Mouse (Mus musculus) cerebellum, adult 11-12 months (tissue): ENCODE data around the gene Glis2.

Experiments used
- DNase-seq: peaks from one replicate; pipeline ENCODE4 v3.0.0; 2022

The Glis2 gene

DNA sequence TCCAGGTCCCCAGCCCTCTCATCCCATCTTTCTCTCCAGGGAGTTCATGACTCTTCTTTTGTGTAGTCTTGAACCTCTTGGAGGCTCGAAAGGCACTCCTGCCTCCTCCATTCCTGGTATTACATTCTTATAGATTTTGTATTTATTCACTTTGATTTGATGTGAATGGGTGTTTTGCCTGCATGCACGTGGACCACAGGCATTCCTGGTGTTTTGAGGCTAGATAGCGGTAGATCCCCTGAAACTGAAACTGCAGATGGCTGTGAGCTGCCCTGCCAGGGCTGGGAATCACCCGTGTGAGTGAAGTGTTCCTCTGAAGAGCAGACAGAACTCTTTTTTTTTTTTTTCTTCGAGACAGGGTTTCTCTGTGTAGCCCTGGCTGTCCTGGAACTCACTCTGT is 10.1 kb upstream of the Glis2 start:
- no peak for DNase-seq

DNA sequence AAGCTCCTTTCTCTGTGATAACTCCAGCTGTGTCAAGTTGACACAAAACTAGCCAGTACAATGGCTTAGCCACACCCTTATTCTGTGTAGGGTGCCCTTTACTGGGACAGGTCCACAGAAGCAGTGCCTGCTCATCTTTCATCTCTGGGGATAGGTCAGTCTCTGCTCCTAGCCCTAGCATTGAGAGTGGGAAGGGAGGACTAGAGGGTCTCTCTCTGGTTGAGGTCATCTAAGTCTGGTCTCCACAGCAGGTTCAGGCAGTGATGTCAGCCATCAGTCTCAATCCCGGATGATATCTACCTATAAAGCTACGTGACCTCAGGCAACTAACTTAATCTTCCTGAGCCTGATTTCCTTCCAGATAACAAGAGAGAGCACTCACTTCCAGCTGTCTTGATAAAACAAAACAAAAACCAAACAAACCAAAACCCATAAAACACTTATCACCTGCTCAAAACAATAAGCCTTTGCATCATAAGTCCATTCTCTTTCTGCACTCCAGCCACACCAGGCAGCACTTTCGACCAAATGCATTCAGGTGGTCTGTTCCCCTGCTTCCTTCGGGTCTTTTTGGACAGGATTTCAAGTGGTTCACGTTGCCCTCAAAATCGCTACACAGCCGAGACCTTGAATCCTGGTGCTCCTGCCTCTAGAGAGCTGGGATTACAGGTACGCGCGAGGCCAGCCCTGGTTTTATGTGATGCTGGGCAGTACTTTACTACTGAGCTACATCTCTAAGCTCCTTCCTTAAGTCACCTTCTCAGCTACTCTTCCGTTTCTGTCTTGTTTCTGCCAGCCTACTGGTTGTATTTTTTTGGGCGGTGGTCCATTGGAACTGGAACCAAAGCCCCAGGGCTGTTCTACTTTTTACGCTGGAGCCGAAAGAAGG is 8.6 kb upstream of the Glis2 start:
- no peak for DNase-seq

DNA sequence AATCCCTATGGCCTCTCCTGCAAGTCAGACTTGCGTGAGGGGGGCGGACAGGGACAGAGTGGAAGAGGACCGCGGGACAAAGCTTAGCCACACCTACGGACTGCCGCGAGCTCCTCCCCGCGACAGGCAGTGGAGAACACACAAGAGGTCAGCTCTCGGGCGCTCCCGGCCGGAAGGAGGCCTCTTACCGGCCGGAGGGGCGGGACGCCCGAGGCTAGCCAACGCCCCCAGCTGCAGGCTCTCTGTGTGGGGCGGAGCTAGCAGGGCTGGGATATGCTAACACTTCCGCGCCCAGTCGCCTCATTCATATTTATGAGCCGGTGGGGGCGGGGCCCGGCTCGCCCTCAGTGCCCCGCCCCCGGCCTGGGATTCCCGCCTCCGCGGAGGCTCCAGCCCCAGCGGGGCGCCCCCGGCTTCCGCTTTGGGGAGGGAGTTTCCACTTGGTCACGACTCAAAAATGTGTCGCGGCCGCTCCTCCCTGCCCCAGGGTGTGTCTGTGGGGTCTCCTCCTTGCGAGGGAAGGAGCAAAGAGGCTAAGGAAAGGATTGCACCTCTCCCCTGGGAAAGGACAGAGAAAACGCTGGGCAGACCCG is 7.9 kb upstream of the Glis2 start:
- peak; percentile 95 for DNase-seq

DNA sequence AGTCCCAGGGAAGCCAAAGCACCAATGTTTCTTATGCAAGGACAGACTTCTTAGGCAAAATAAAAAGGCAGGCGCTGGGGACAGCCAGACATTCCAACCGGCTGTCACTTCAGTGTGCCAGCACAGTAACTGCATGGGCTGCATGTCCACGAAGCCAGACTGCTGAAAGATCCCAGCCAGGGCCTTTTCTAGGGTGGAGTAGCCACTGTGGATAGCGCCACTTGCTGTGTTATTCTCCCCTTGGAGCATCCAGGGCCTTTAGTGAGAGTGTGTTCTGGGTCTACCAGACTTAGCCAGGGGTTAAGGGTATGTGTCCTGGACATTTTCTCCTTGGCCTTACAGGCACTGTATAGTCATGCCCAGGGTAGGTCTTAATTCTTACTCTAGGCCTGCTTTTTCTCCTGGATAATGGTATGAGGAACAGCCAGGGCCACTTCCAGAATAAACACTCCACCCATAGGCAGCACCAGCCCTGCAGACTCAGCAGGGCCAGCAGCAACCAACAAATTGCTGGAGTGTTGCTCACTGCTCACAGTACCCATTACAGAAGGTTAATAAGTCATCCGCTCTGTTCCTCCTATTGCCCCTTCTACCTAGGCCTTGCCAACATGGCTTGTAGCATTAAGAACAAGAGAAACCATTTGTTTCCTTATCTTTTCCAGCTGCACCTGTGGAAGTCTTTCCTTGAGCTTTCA is 6.8 kb upstream of the Glis2 start:
- DNase-seq, result no peak

DNA sequence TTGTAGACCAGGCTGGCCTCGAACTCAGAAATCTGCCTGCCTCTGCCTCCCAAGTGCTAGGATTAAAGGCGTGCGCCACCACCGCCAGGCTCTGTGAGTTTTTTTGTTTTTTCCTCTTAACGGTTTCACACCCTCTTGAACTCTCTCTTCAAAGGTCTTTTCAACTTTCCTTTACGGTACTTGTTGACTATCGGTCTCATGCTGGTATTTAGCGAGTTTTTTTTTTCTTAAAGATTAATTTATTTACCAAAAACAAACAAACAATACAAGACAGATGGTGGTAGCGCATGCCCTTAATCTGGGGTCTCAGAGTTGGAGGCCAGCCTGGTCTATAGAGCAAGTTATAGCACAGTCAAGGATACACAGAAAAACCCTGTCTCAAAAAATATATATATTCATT is 4.3 kb upstream of the Glis2 start:
- DNase-seq, result no peak

DNA sequence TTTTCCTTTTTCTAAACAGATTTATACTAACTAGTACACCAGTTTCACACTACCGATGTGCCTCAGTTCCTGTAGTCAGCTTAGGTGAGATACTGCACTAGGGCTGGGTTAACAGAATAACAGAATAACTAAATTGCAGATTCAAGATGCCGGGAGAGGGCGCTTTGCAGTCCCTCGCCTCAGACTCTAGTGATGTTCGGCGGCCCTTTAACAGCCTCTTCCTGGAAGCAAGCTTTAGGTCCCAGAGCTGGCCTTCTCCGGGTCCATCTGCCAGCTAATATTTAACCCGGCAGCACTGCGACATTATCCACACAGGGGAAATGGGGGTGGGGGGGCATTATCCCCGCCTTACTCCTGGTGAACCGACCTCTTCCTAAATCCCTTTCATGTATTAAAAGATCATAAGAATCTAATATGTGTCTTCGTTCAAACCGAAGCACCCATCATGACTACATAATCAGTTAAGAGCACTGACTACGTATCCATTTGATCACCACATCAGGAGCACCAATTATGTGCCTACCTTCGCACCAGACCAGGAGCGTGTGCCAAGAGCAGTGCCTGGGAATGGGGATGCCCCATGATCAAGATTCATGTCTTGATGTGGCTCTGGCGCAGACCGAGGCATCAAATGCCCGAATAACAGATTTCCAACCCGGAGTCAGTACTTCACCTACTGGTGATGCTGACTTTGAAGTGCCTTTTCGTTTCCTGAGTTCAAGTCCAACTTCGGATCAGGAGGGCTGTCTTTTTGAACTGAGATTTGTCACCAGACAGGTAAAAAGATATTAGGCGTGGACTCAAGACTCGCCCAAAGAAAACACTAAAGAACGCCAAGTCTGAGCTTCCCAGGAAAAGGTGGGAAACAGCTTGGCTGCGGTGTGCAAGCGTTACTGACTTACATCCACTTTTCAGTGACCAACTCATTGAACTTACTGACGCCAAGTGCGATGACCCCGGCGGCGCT is 1.3 kb upstream of the Glis2 start:
- DNase-seq, result peak; percentile 67

DNA sequence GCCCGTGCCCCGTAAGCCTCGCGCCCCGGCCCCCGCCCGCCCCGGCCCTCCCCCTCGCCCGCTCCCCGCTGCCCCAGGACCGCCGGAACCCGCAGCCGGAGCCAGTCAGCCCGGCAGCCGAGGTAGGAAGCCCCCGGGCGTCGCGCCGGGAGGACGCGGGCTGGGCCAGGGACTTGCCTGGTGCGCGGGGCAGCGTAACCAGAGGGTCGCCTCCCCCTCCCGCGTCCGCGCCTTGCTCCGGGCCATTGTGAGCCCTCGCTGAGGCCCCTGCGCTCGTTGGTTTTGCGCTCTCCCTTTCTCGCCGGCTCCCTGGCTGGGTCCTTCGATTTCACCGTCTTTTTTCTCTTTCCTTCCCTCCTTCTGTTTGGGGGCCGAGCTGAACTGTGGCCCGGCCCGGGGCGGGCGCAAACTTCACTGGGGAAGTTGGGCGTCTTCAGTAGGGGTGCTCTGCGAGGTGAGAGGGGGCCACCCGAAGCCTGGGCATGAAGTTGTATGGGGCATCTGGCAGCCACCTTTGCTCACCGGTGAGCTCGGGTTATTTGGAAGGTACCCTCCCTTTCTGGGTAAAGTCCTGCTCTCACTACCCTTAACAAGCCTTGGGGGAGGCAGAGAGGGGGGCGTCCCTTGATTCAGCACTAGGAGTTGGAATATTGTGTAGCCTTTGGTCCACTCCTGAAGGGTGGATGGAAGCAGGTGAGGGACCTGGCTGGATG is 457 bp downstream of the Glis2 start:
- DNase-seq, result peak; percentile 52

DNA sequence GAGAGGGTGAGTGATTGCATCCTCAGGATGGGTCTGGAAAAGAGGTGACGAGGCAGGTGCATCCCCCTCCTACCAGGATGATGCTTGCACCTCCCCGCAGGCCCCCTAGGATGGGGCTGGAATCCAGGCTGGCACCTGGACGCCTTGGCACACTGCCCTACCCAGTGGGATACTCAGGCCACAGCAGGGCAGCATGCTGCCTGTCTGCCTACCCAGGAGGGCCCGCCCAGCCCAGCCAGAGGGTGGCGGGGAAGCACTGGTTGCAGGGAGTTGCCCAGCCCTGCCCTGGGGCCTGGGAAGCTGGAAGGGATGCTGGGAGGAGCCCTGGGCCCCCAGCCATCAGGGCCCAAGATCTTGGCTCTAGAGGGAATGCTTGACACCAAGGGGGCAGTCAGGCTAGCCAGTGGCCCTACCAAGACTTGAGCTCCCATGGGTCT is 1.0 kb downstream of the Glis2 start:
- DNase-seq, result peak; percentile 78

DNA sequence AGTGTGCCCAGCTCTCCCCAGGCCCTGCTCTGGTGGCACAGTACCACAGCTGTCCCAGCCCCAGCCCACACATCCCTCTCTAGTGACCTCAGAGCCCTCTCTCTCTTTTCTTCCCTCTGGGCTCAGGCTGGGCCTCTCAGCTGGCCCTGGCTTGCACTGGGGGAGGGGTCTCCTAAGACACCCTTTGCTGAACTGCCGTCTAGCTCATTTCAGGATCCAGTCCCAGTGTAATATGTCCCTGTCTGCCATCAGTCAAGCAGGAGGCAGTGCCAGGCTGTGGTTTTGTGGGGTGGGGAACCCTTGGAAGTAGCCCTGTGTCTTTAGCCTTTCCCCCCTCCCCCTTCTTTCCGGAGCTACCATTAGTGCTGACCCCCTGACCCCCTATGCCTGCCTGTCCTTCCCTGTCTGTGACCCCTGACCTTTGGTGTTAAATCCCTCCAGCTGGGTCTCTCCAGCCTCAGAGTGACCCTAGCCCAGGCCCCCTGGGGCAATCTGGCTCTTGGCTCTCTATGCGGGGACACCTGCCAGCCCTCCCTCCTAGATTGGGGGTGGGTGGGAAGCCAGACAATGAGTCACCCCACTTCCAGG is 1.7 kb downstream of the Glis2 start:
- peak; percentile 62 for DNase-seq

DNA sequence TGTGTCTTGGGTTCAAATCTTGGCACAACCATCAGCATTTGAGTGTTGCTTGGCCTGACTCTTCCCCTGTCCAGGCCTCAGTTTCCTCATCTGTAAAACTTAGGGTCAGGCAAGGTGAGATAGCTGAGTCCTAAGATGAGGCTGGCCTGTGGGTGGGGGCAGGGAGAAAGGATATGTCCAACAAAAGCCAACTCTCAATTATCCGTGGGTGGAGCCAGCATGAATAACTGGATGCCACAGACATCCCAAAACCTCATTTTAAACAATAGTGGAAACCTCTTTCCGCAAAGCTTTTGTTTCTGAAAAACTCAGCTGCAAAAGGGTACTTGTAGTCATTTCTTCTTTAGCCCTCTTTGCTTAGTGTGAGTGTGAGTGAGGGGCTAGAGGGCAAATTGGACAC is 2.3 kb downstream of the Glis2 start:
- DNase-seq, result no peak

DNA sequence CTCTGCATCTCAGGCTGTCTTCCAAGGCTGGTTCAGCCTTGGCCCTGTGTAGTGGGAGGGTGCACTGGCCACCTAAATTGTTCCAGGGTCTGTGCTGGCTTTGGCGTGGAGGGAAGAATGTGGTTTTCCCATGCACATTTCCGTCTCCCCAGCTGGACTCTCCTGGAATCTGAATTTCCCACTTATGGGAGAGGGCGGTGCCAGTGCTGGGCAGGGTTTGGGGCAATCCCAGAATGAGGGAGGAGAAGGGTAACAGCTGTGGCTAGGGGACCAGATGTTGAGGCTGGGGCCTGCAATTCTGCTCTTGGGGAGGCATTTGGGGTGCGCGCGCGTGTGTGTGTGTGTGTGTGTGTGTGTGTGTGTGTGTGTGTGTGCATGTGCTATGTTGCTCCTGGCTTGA is 2.8 kb downstream of the Glis2 start:
- no peak for DNase-seq

DNA sequence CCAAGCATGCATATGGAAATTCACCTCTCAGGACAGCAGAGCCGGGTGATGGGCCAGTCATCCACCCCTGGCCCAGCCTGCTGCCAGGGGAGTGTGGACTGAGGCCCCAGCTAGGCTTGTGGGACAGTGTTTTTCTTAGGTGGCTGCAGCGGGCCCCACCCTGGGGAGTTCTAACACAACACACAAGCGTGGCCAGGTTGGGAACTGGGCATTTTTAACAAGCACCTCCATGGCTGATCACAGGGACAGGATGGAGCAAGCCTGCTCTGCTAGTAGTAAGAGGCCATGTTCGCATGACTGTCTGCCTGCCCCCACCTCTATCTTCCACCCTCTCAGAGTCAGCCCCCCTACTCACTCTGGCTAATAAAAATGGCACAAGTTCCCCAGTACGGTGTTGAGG is 3.5 kb downstream of the Glis2 start:
- no peak for DNase-seq

DNA sequence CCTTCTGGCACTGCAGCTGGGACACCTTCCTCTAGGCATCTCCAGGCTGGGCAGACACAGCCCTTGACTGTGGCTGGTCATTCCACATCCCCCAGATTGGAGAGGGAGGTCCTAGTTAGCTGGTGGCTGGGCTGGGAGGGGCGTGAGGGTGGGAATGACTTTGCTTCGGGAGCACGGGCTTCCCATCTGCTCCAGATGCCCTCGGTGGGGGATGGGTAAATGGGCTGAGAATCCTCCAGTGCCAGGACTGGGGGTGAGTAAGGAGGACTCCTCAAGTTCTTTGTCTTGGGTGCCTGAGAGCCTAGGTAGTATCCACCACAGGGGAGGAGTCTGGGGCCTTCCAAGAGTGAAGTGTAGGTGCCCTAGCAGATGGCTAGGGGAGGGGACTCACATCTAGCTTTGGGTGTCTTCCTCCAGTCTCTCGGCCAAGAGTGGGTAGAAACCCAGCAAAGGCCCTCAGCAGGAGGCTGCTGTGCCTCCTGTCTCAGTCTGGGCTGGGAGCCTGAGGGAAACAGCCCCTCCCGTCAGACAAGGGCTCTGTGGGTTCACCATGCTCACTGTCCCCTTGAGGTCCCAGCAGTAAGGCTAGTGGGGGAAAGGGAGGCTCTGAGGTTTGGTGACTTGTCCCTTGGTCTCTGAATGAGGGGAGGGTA is 4.5 kb downstream of the Glis2 start:
- no peak for DNase-seq

DNA sequence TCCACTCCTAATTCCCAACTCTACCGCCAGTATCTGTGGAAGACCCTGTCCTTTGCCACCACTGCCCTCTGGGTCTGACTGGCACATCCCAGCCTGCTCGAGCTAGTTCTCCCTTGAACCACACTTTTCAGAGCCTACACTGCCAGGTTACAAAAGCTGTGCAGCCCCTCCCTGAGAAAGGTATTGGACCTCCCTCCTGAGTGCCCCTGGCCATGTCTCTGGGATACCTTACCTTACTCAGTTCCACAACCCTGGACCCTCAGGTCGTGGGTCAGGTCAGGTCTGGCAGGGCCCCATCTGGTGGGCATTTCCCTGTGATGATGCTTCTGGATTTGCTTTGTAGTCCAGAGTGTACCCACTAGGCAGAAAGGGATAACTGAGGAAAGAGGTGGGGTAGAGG is 5.1 kb downstream of the Glis2 start:
- no peak for DNase-seq

DNA sequence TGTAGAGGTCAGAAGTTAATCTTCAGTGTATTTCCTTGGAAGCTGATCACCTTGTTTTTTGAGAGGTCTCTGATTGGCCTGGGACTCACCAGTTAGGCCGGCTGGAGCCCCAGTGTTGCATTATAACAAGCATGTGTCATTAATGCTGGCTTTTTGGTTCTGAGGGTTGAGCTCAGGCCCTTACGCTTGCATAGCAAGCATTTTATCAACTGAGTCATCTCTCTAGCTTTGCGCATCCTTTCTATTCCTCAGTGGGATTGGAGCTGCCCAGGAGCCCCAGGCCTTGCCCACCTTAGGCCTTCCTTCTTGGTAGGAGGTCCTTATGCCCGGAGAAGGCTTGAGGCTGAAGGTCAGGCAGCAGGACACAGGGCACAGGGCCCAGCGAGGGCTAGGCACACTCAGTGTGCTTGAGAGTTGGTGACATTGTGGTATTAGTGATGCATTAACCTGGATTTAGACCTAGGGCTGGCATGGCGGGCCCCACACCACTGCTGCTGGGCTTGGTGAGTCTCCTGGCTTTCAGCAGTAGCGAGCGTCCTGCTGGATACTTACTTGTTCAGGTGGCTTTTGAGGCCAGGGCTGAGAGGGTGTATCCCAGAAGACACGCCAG is 6.3 kb downstream of the Glis2 start:
- DNase-seq, result no peak

DNA sequence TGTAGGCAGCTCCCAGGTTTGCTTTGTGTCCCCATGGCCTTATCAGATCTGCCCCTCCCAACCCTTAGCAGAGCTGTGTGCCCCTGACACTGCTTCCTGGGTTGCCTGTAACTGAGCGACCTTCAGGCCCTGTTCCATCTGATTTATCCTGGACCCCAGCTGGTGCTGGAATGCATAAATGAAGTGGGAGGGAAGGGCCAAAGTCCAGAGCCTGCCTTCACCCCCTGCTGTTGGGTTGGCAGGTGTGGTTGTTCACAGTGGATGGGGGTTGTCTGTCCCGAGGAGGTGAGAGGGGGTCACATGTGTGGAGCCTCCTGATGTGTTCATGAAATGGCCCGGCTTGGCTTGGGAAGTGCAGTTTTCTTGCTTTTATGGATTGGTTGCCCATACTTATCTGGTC is 7.7 kb downstream of the Glis2 start:
- no peak for DNase-seq

DNA sequence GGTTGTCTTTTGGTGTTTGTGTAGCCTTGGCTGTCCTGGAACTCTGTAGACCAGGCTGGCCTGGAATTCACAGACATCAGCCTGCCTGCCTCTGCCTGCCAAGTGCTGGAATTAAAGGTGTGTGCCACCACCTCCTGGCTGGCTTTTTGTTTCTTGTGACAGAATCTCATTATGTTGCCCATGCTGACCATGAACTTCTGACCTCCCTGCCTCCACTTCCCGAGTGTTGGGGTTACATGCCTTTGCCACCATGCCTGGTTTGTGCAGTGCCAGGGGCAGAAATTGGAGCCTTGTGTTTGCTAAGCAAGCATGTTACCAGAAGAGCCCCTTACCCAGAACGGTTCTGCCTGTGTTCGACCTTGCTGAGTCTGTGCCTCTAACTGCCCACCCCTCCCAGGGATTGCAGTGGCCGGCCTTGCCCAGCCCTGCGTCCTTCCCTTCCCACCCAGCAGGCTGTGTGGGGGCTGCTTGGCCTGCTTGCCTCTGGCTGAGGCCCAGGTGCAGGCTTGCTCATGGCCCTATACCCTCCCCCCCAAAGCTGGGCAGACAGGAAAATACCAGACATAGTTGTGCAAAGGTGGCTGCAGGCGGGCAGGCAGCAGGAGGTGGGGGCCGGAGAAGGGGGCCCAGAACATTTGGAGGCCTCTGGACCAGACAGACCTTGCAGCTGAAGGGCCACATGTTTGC is 8.4 kb downstream of the Glis2 start:
- DNase-seq, result no peak

DNA sequence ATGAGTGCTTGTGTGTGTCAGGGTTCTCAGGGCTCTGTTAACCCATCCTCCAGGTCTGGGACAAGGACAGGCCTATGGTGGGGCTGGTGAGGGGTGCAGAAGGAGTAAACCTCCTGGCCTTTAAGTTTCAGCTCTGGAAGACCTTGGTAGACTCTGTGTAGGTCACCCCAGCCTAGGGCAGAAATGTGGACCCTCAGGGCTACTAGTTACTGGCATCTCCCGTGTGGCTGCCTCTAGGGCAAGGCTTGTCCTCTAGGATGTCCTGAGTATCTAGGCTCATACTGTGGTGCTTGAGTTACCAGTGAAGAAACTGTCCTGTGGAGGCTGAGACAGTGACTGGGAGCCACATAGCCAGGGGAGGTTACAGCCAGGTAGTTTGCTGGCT is 8.9 kb downstream of the Glis2 start:
- DNase-seq, result no peak

DNA sequence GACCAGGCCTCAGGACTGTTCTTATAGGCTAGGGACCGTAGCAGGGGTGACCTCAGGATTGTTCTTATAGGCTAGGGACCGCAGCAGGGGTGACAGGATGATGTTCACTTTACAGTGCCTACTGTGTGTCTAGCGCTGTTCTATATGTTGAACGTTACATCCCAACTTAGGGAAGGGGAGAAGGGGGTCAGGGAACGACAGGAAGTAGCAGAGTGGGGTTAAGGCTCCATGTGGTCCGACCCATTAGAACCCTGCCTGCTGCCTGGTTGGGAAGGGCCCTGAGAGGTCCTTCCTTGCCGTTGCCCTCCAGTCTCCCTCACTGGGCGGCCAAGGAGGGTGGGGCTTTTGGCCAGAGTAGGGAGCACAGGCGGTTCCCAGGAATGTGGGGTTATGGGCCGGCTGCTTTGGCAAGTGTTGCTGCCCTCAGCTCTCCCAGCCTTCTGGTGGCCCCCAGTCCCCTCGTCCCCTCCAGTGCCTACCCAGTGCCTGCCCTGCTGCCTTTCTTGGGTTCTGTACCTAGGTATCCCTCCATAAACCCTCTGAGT is 9.9 kb downstream of the Glis2 start:
- DNase-seq, result no peak
